9 mouse cellular contexts compared by ENCODE assay signal in genomic region chrX:141721725-141722124, GRCm38 (mm10). TPM values are rescaled to one million over a fixed set of nuclear protein-coding genes. Genes with fewer than 3 reads are reported as not detected.
DNase-seq lines count a peak whose midpoint lies in the region; ATAC-seq and TF ChIP-seq lines count a peak whose summit lies in the region.
"Had no signal": no experiment of that assay in that cellular context is flagged by ENCODE, and none has a peak within 500 bp of the region (broad histone marks: within the 10 kb centered on the region; RNA-seq: fewer than 3 reads in every experiment).

No protein-coding gene starts in this region.

- peak overlapping the region; percentile 50 for H3K4me3 ChIP-seq in heart, embryonic 13.5 days
- peak overlapping the region; percentile 32 for H3K4me3 ChIP-seq in hindbrain, embryonic 12.5 days
- H3K4me3 ChIP-seq in liver, embryonic 14.5 days (ENCODE audit: insufficient read depth in 1 of 2, low read depth in 2 of 2, low read length in 2 of 2), result no peak overlapping the region
- peak overlapping the region; percentile 46 for H3K4me3 ChIP-seq in stomach, embryonic 16.5 days (replicated peaks; ENCODE audit: low read length)

- 11% methylated on average over 33 of the region's 33 CpGs for WGBS in heart, embryonic 13.5 days
- 18% methylated on average over 33 of the region's 33 CpGs for WGBS in hindbrain, embryonic 12.5 days
- 12% methylated on average over 30 of the region's 33 CpGs for WGBS in liver, embryonic 14.5 days (ENCODE audit: insufficient replicate concordance)
- WGBS in stomach, embryonic 16.5 days, result 9% methylated on average over 33 of the region's 33 CpGs

- no peaks in the 10 kb centered on the region; the same call in 1 of the 2 replicates for H3K4me1 ChIP-seq in heart, embryonic 13.5 days
- H3K4me1 ChIP-seq in hindbrain, embryonic 12.5 days, result no peaks in the 10 kb centered on the region
- H3K4me1 ChIP-seq in liver, embryonic 14.5 days (replicated peaks; ENCODE audit: control insufficient read depth in 2 of 2, insufficient read depth in 2 of 2, low read length in 1 of 2), result no peaks in the 10 kb centered on the region
- no peaks in the 10 kb centered on the region; the same call in 1 of the 2 replicates for H3K4me1 ChIP-seq in stomach, embryonic 16.5 days (ENCODE audit: control insufficient read depth, insufficient read depth, low read length)

- H3K36me3 ChIP-seq in heart, embryonic 13.5 days, result no peaks in the 10 kb centered on the region
- H3K36me3 ChIP-seq in hindbrain, embryonic 12.5 days, result no peaks in the 10 kb centered on the region
- no peaks in the 10 kb centered on the region for H3K36me3 ChIP-seq in liver, embryonic 14.5 days (replicated peaks; ENCODE audit: control insufficient read depth, insufficient read depth, low read depth)
- H3K36me3 ChIP-seq in stomach, embryonic 16.5 days (ENCODE audit: control insufficient read depth, insufficient read depth, low read length), result no peaks in the 10 kb centered on the region

- peak overlapping the region; percentile 70 for H3K4me2 ChIP-seq in heart, embryonic 13.5 days
- peak overlapping the region; percentile 55 for H3K4me2 ChIP-seq in hindbrain, embryonic 12.5 days (replicated peaks)
- peak overlapping the region; percentile 20; the same call in 1 of the 2 replicates for H3K4me2 ChIP-seq in liver, embryonic 14.5 days (ENCODE audit: low read depth)
- H3K4me2 ChIP-seq in stomach, embryonic 16.5 days (ENCODE audit: low read depth, low read length), result peak overlapping the region; percentile 56

- no peak overlapping the region for H3K27ac ChIP-seq in heart, embryonic 13.5 days (replicated peaks)
- no peak overlapping the region for H3K27ac ChIP-seq in hindbrain, embryonic 12.5 days
- H3K27ac ChIP-seq in liver, embryonic 14.5 days, result no peak overlapping the region
- H3K27ac ChIP-seq in stomach, embryonic 16.5 days (ENCODE audit: low read length), result no peak overlapping the region

- DNase-seq in heart, adult 18-20 months, result no peak
- peak; percentile 35 for DNase-seq in embryo, embryonic 10.5 days (ENCODE audit: low spot score)
- DNase-seq in liver, embryonic 14.5 days (ENCODE audit: low read depth in 3 of 3, low spot score in 3 of 3), result no peak
- no peak for DNase-seq in frontal cortex, postnatal 10 days (ENCODE audit: low spot score in 2 of 2)
- no peak for DNase-seq in adrenal gland, adult 8-10 months

- H3K9me3 ChIP-seq in heart, embryonic 13.5 days, result no peaks in the 10 kb centered on the region
- H3K9me3 ChIP-seq in hindbrain, embryonic 12.5 days (replicated peaks), result no peaks in the 10 kb centered on the region
- H3K9me3 ChIP-seq in liver, embryonic 14.5 days (ENCODE audit: control insufficient read depth, low read length), result no peaks in the 10 kb centered on the region
- H3K9me3 ChIP-seq in stomach, embryonic 16.5 days (replicated peaks; ENCODE audit: control insufficient read depth, low read length), result no peaks in the 10 kb centered on the region

- peaks cover 84% of the 10 kb centered on the region for H3K27me3 ChIP-seq in heart, embryonic 13.5 days (replicated peaks)
- peaks cover 68% of the 10 kb centered on the region for H3K27me3 ChIP-seq in hindbrain, embryonic 12.5 days
- peaks cover 52% of the 10 kb centered on the region for H3K27me3 ChIP-seq in liver, embryonic 14.5 days (ENCODE audit: control insufficient read depth, insufficient read depth, low read length)
- H3K27me3 ChIP-seq in stomach, embryonic 16.5 days (ENCODE audit: control insufficient read depth, insufficient read depth, low read length), result peaks cover 53% of the 10 kb centered on the region

- TF ChIP-seq CTCF in liver, embryonic 14.5 days (IDR thresholded peaks at IDR 0.05; ENCODE audit: low read depth), result no peak

- ATAC-seq in heart, embryonic 13.5 days (ENCODE audit: extremely low read depth, insufficient number of reproducible peaks, low FRiP score, low TSS enrichment), result no peak
- no peak for ATAC-seq in hindbrain, embryonic 12.5 days (ENCODE audit: low FRiP score)
- no peak for ATAC-seq in liver, embryonic 14.5 days (ENCODE audit: insufficient read depth)
- ATAC-seq in stomach, embryonic 16.5 days (ENCODE audit: insufficient read depth, low FRiP score), result no peak; the same call in 1 of the 2 replicates
- ATAC-seq: Patski had no signal

- H3K9ac ChIP-seq in heart, embryonic 13.5 days, result 0 out of 2 replicates have a peak overlapping the region, but pooled peaks have one; percentile 8
- no peak overlapping the region for H3K9ac ChIP-seq in hindbrain, embryonic 12.5 days
- H3K9ac ChIP-seq in liver, embryonic 14.5 days (replicated peaks), result no peak overlapping the region
- 0 out of 2 replicates have a peak overlapping the region, but pooled peaks have one; percentile 21 for H3K9ac ChIP-seq in stomach, embryonic 16.5 days (ENCODE audit: low read length)

- TF ChIP-seq EP300 in liver, embryonic 14.5 days (IDR thresholded peaks at IDR 0.05; ENCODE audit: low read depth), result no peak

RNA-seq across cellular contexts. Expression of gene Irs4, which starts 3.3 kb away (rescaled TPM):
- 0.03 and 0.05 TPM in 2 replicates for polyA plus RNA-seq in heart, embryonic 13.5 days (2015; fragmentation: Nextera tagmentation; extraction: Ambion mirVana)
- not detected for total RNA-seq in heart, adult 18-20 months (2021)
- polyA plus RNA-seq in hindbrain, embryonic 12.5 days (2016; fragmentation: Nextera tagmentation; extraction: Ambion mirVana), result 0.68 and 1.1 TPM in 2 replicates
- polyA plus RNA-seq in liver, embryonic 14.5 days (2012; rRNA removed), result not detected in 2 replicates
- polyA plus RNA-seq in liver, embryonic 14.5 days (2014; fragmentation: Nextera tagmentation; extraction: Ambion mirVana), result not detected in 2 replicates
- 0.11 and 0.22 TPM in 2 replicates for polyA plus RNA-seq in stomach, embryonic 16.5 days (2015; fragmentation: Nextera tagmentation; extraction: Ambion mirVana)
- not detected for total RNA-seq in adrenal gland, adult 8-10 months (2022)

Comparison
In these comparisons a context has a peak if more than half of its experiments do, and no peak if none do; other contexts are left out.
1. H3K4me2 ChIP-seq: peak in every context shown above with its lines; median percentile 70 in heart, embryonic 13.5 days; 56 in stomach, embryonic 16.5 days; 55 in hindbrain, embryonic 12.5 days; 20 in liver, embryonic 14.5 days.
2. H3K4me3 ChIP-seq: peak in heart, embryonic 13.5 days (single experiment), hindbrain, embryonic 12.5 days (single experiment) and stomach, embryonic 16.5 days (single experiment); none in liver, embryonic 14.5 days (0 of 2).
3. H3K9ac ChIP-seq: peak in heart, embryonic 13.5 days (single experiment) and stomach, embryonic 16.5 days (single experiment); none in hindbrain, embryonic 12.5 days (single experiment) and liver, embryonic 14.5 days (single experiment).